In the genomic region with DNA sequence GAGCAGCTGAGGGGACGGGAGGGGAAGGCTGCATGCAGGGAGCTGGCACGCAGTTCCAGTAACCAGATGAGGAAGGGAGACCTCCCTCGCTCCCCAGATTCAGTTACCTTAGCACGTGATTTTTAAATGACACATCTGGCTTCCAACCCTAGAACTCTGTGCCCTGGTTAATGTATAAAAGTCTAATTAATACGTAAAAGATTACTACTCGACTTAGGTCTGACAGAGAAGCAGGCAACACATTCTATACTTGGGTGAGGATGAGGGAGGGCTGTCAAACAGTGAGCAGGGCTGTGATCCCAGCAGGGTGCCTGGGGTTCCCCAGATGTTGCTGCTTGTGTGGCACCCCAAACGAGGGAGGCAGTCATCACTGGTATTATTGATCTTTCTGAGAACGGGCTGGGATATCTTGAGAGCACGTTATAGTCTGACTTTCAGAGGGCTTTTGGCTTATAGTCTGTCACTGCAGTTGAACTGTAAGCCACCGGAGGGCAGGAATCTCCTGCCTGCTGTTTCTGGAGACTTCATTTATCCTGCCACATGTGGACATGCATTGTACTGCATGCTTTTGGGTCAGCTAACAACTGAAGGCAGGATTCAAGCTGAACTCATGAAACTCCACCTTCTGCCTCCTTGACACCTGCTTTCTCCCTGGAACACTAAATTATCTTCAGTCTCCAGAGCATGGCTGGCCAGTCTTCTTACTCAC, we compare ENCODE assay signal across 9 mouse cellular contexts.
A peak's percentile ranks its signal among the peaks of the same experiment; 100 is the strongest.
DNase-seq lines count a peak whose midpoint lies in the region; ATAC-seq and TF ChIP-seq lines count a peak whose summit lies in the region.
"Had no signal": no experiment of that assay in that cellular context is flagged by ENCODE, and none has a peak within 500 bp of the region (broad histone marks: within the 10 kb centered on the region; RNA-seq: fewer than 3 reads in every experiment).

No protein-coding gene starts in this region.

- WGBS in heart, embryonic 10.5 days = 72% methylated on average over 10 of the region's 10 CpGs

- H3K9me3 ChIP-seq in heart, embryonic 10.5 days = no peaks in the 10 kb centered on the region
- H3K9me3 ChIP-seq: liver, embryonic 15.5 days had no signal

- TF ChIP-seq CTCF in embryonic fibroblast, embryonic 13.5 days (IDR thresholded peaks at IDR 0.05; ENCODE audit: borderline replicate concordance, insufficient read depth, low read length) = peak; percentile 68

- no peaks in the 10 kb centered on the region for H3K27me3 ChIP-seq in heart, embryonic 10.5 days (ENCODE audit: insufficient read depth, poor library complexity, severe bottlenecking)
- H3K27me3 ChIP-seq: liver, embryonic 15.5 days had no signal

- no peak overlapping the region for H3K4me3 ChIP-seq in heart, embryonic 10.5 days
- H3K4me3 ChIP-seq in embryonic fibroblast, embryonic 13.5 days (ENCODE audit: insufficient read depth, low read length) = no peak overlapping the region
- H3K4me3 ChIP-seq: liver, embryonic 15.5 days had no signal

- peak; percentile 79 for ATAC-seq in megakaryocyte progenitor cell, adult 5-6 weeks (replicated peaks; ENCODE audit: poor library complexity)

- no peak for TF ChIP-seq POLR2A in embryonic fibroblast, embryonic 13.5 days (IDR thresholded peaks at IDR 0.05; ENCODE audit: low read depth, low read length)

- H3K27ac ChIP-seq in heart, embryonic 10.5 days = no peak overlapping the region
- H3K27ac ChIP-seq in embryonic fibroblast, embryonic 13.5 days (ENCODE audit: insufficient read depth, low read length) = no peak overlapping the region
- H3K27ac ChIP-seq: liver, embryonic 15.5 days had no signal

- DNase-seq in heart, postnatal 4 days = peak; percentile 66
- no peak for DNase-seq in heart, embryonic 10.5 days (ENCODE audit: low spot score)
- peak; percentile 12 for DNase-seq in urinary bladder, postnatal 14 days (ENCODE audit: low spot score)
- DNase-seq in urinary bladder, postnatal 36 days (ENCODE audit: low spot score in 2 of 2) = no peak
- no peak for DNase-seq in cerebellum, adult 9-10 months
- no peak for DNase-seq in ovary, postnatal 10 days (ENCODE audit: low spot score)

- peaks cover 20% of the 10 kb centered on the region for H3K4me1 ChIP-seq in heart, embryonic 10.5 days
- H3K4me1 ChIP-seq in embryonic fibroblast, embryonic 13.5 days (ENCODE audit: control insufficient read depth, insufficient read depth, low read length) = no peaks in the 10 kb centered on the region
- H3K4me1 ChIP-seq: liver, embryonic 15.5 days had no signal

- no peaks in the 10 kb centered on the region for H3K36me3 ChIP-seq in heart, embryonic 10.5 days
- H3K36me3 ChIP-seq: liver, embryonic 15.5 days had no signal

Comparison
In these comparisons a context has a peak if more than half of its experiments do, and no peak if none do; other contexts are left out.
1. DNase-seq: peak in heart, postnatal 4 days (single experiment) and urinary bladder, postnatal 14 days (single experiment); none in heart, embryonic 10.5 days (single experiment), urinary bladder, postnatal 36 days (0 of 2), cerebellum, adult 9-10 months (single experiment) and ovary, postnatal 10 days (single experiment).